Mouse (Mus musculus): Measurements from ENCODE around the gene Urah.

DNA sequence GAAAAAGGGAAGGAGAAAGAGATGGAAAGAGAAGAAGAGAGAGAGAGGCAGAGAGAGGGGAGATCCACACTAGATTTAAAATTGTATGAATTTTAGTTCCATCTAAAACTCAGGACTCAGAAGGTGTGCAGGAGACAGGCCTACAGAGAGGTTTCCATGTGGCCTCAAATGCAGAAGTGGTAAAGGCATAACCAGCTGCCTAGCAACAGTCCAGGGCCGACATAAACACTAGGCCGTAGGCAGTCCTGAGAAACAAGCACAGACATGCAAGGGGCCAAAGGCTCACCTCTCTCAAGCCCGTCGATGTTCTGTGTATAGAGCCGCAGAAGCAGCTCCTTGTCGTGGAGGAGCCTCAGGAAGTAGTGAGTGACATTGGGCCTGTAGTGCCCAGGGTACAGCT, 42.5 kb downstream of the Urah start:
- TF ChIP-seq CTCF (IDR thresholded peaks at IDR 0.05) (no peak), POLR2A (IDR thresholded peaks at IDR 0.05; ENCODE audit: insufficient read depth, low read depth, low read length) (no peak), EP300 (IDR thresholded peaks at IDR 0.05; ENCODE audit: insufficient read depth, low read depth, low read length) (no peak)
